Mouse (Mus musculus): ENCODE data around the gene Pcdh19. TPM values are rescaled to one million over a fixed set of nuclear protein-coding genes. Genes with fewer than 3 reads are reported as not detected.

Gene Pcdh19
- polyA plus RNA-seq, 1 experiment from 2014 or later = 2.5 TPM

- H3K4me2 ChIP-seq (replicated peaks; ENCODE audit: low read depth, low read length) = no peak overlapping the region
- H3K9ac ChIP-seq (replicated peaks; ENCODE audit: low read length) = no peak overlapping the region
- 50% methylated on average over 3 of the region's 3 CpGs for WGBS
- ATAC-seq (ENCODE audit: low FRiP score, low TSS enrichment) = no peak
- H3K36me3 ChIP-seq (ENCODE audit: insufficient read depth, low read length) = no peaks in the 10 kb centered on the region
- no peaks in the 10 kb centered on the region for H3K4me1 ChIP-seq (ENCODE audit: insufficient read depth, low read length)
- no peak overlapping the region for H3K27ac ChIP-seq (ENCODE audit: low read length)
- H3K27me3 ChIP-seq (ENCODE audit: insufficient read depth, low read length) = no peaks in the 10 kb centered on the region; the same call in 1 of the 2 replicates
- H3K9me3 ChIP-seq (ENCODE audit: low read length) = no peaks in the 10 kb centered on the region
- no peak overlapping the region for H3K4me3 ChIP-seq (ENCODE audit: low read length)
These were observed 15.0 kb downstream of the Pcdh19 start for GRCm38 (mm10) chrX:133673796-133674195.

- WGBS = 72% methylated on average over 5 of the region's 5 CpGs
- Histone ChIP-seq H3K9me3 (ENCODE audit: low read length) (no peaks in the 10 kb centered on the region), H3K4me1 (ENCODE audit: insufficient read depth, low read length) (peaks cover 6% of the 10 kb centered on the region; the same call in 1 of the 2 replicates), H3K27ac (ENCODE audit: low read length) (no peak overlapping the region), H3K36me3 (ENCODE audit: insufficient read depth, low read length) (no peaks in the 10 kb centered on the region), H3K4me2 (replicated peaks; ENCODE audit: low read depth, low read length) (no peak overlapping the region), H3K4me3 (ENCODE audit: low read length) (no peak overlapping the region), H3K9ac (replicated peaks; ENCODE audit: low read length) (no peak overlapping the region), H3K27me3 (ENCODE audit: insufficient read depth, low read length) (no peaks in the 10 kb centered on the region; the same call in 1 of the 2 replicates)
- no peak for ATAC-seq (ENCODE audit: low FRiP score, low TSS enrichment)
These were observed 28.7 kb downstream of the Pcdh19 start for GRCm38 (mm10) chrX:133660111-133660510.

GRCm38 (mm10) chrX:133657308-133658302, 31.2 kb downstream of the Pcdh19 start:
- peak; percentile 32; the same call in 1 of the 2 replicates for ATAC-seq (ENCODE audit: low FRiP score, low TSS enrichment)
- H3K9me3 ChIP-seq (ENCODE audit: low read length) = no peaks in the 10 kb centered on the region
- peak overlapping the region; percentile 33; the same call in 1 of the 2 replicates for H3K4me2 ChIP-seq (replicated peaks; ENCODE audit: low read depth, low read length)
- H3K9ac ChIP-seq (replicated peaks; ENCODE audit: low read length) = no peak overlapping the region
- H3K27ac ChIP-seq (ENCODE audit: low read length) = no peak overlapping the region
- no peak overlapping the region for H3K4me3 ChIP-seq (ENCODE audit: low read length)
- H3K27me3 ChIP-seq (ENCODE audit: insufficient read depth, low read length) = no peaks in the 10 kb centered on the region; the same call in 1 of the 2 replicates
- H3K36me3 ChIP-seq (ENCODE audit: insufficient read depth, low read length) = no peaks in the 10 kb centered on the region
- 25% methylated on average over 9 of the region's 9 CpGs for WGBS
- H3K4me1 ChIP-seq (ENCODE audit: insufficient read depth, low read length) = peaks cover 7% of the 10 kb centered on the region; the same call in 1 of the 2 replicates

GRCm38 (mm10) chrX:133655876-133656538, 32.8 kb downstream of the Pcdh19 start:
- Histone ChIP-seq H3K27ac (ENCODE audit: low read length) (no peak overlapping the region), H3K36me3 (ENCODE audit: insufficient read depth, low read length) (no peaks in the 10 kb centered on the region), H3K9me3 (ENCODE audit: low read length) (no peaks in the 10 kb centered on the region), H3K9ac (replicated peaks; ENCODE audit: low read length) (no peak overlapping the region), H3K4me1 (ENCODE audit: insufficient read depth, low read length) (peaks cover 7% of the 10 kb centered on the region; the same call in 1 of the 2 replicates), H3K27me3 (ENCODE audit: insufficient read depth, low read length) (no peaks in the 10 kb centered on the region; the same call in 1 of the 2 replicates), H3K4me2 (replicated peaks; ENCODE audit: low read depth, low read length) (no peak overlapping the region), H3K4me3 (ENCODE audit: low read length) (no peak overlapping the region)
- WGBS = 64% methylated on average over 11 of the region's 11 CpGs
- ATAC-seq (ENCODE audit: low FRiP score, low TSS enrichment) = peak; percentile 82

GRCm38 (mm10) chrX:133655196-133655595, 33.6 kb downstream of the Pcdh19 start:
- no peak overlapping the region for H3K9ac ChIP-seq (replicated peaks; ENCODE audit: low read length)
- H3K9me3 ChIP-seq (ENCODE audit: low read length) = no peaks in the 10 kb centered on the region
- no peak for ATAC-seq (ENCODE audit: low FRiP score, low TSS enrichment)
- no peak overlapping the region for H3K27ac ChIP-seq (ENCODE audit: low read length)
- H3K4me1 ChIP-seq (ENCODE audit: insufficient read depth, low read length) = peaks cover 7% of the 10 kb centered on the region; the same call in 1 of the 2 replicates
- no peaks in the 10 kb centered on the region; the same call in 1 of the 2 replicates for H3K27me3 ChIP-seq (ENCODE audit: insufficient read depth, low read length)
- 35% methylated on average over 4 of the region's 4 CpGs for WGBS
- H3K4me3 ChIP-seq (ENCODE audit: low read length) = no peak overlapping the region
- H3K36me3 ChIP-seq (ENCODE audit: insufficient read depth, low read length) = no peaks in the 10 kb centered on the region
- H3K4me2 ChIP-seq (replicated peaks; ENCODE audit: low read depth, low read length) = no peak overlapping the region

- no peak for ATAC-seq (ENCODE audit: low FRiP score, low TSS enrichment)
- Histone ChIP-seq H3K9me3 (ENCODE audit: low read length) (no peaks in the 10 kb centered on the region), H3K4me3 (ENCODE audit: low read length) (no peak overlapping the region), H3K4me1 (ENCODE audit: insufficient read depth, low read length) (peaks cover 7% of the 10 kb centered on the region; the same call in 1 of the 2 replicates), H3K27ac (ENCODE audit: low read length) (no peak overlapping the region), H3K9ac (replicated peaks; ENCODE audit: low read length) (no peak overlapping the region), H3K4me2 (replicated peaks; ENCODE audit: low read depth, low read length) (no peak overlapping the region), H3K36me3 (ENCODE audit: insufficient read depth, low read length) (no peaks in the 10 kb centered on the region), H3K27me3 (ENCODE audit: insufficient read depth, low read length) (no peaks in the 10 kb centered on the region; the same call in 1 of the 2 replicates)
- WGBS = 76% methylated on average over 3 of the region's 3 CpGs
These were observed 35.7 kb downstream of the Pcdh19 start for GRCm38 (mm10) chrX:133653071-133653470.

- 0 out of 2 replicates have a peak, but pooled peaks cover 3% of the 10 kb centered on the region for H3K4me1 ChIP-seq (ENCODE audit: insufficient read depth, low read length)
- WGBS = 84% methylated on average over 3 of the region's 3 CpGs
- H3K4me2 ChIP-seq (replicated peaks; ENCODE audit: low read depth, low read length) = no peak overlapping the region
- no peaks in the 10 kb centered on the region for H3K36me3 ChIP-seq (ENCODE audit: insufficient read depth, low read length)
- H3K4me3 ChIP-seq (ENCODE audit: low read length) = no peak overlapping the region
- no peak for ATAC-seq (ENCODE audit: low FRiP score, low TSS enrichment)
- peaks cover 9% of the 10 kb centered on the region; the same call in 1 of the 2 replicates for H3K27me3 ChIP-seq (ENCODE audit: insufficient read depth, low read length)
- H3K9ac ChIP-seq (replicated peaks; ENCODE audit: low read length) = no peak overlapping the region
- no peaks in the 10 kb centered on the region for H3K9me3 ChIP-seq (ENCODE audit: low read length)
- no peak overlapping the region for H3K27ac ChIP-seq (ENCODE audit: low read length)
These were observed 38.4 kb downstream of the Pcdh19 start for GRCm38 (mm10) chrX:133650379-133650778.

- Histone ChIP-seq H3K27me3 (ENCODE audit: insufficient read depth, low read length) (peaks cover 13% of the 10 kb centered on the region; the same call in 1 of the 2 replicates), H3K4me3 (ENCODE audit: low read length) (no peak overlapping the region), H3K9ac (replicated peaks; ENCODE audit: low read length) (no peak overlapping the region), H3K36me3 (ENCODE audit: insufficient read depth, low read length) (no peaks in the 10 kb centered on the region), H3K4me2 (replicated peaks; ENCODE audit: low read depth, low read length) (no peak overlapping the region), H3K27ac (ENCODE audit: low read length) (no peak overlapping the region), H3K9me3 (ENCODE audit: low read length) (no peaks in the 10 kb centered on the region), H3K4me1 (ENCODE audit: insufficient read depth, low read length) (no peaks in the 10 kb centered on the region)
- ATAC-seq (ENCODE audit: low FRiP score, low TSS enrichment) = no peak
- WGBS = 64% methylated on average over 2 of the region's 2 CpGs
These were observed 41.0 kb downstream of the Pcdh19 start for GRCm38 (mm10) chrX:133647809-133648208.

- no peaks in the 10 kb centered on the region for H3K36me3 ChIP-seq (ENCODE audit: insufficient read depth, low read length)
- H3K27ac ChIP-seq (ENCODE audit: low read length) = no peak overlapping the region
- no peaks in the 10 kb centered on the region for H3K9me3 ChIP-seq (ENCODE audit: low read length)
- no peak overlapping the region for H3K9ac ChIP-seq (replicated peaks; ENCODE audit: low read length)
- peaks cover 5% of the 10 kb centered on the region; the same call in 1 of the 2 replicates for H3K27me3 ChIP-seq (ENCODE audit: insufficient read depth, low read length)
- no peak overlapping the region for H3K4me3 ChIP-seq (ENCODE audit: low read length)
- no peak overlapping the region for H3K4me2 ChIP-seq (replicated peaks; ENCODE audit: low read depth, low read length)
- no peaks in the 10 kb centered on the region for H3K4me1 ChIP-seq (ENCODE audit: insufficient read depth, low read length)
- ATAC-seq (ENCODE audit: low FRiP score, low TSS enrichment) = no peak
These were observed 49.3 kb downstream of the Pcdh19 start for GRCm38 (mm10) chrX:133639445-133639844.
